Mouse (Mus musculus): ENCODE data around the gene 6030468B19Rik. TPM values are rescaled to one million over a fixed set of nuclear protein-coding genes. Genes with fewer than 3 reads are reported as not detected.

The 6030468B19Rik gene
- total and polyA plus RNA-seq, 2 experiments from 2014 or later: not detected

DNA sequence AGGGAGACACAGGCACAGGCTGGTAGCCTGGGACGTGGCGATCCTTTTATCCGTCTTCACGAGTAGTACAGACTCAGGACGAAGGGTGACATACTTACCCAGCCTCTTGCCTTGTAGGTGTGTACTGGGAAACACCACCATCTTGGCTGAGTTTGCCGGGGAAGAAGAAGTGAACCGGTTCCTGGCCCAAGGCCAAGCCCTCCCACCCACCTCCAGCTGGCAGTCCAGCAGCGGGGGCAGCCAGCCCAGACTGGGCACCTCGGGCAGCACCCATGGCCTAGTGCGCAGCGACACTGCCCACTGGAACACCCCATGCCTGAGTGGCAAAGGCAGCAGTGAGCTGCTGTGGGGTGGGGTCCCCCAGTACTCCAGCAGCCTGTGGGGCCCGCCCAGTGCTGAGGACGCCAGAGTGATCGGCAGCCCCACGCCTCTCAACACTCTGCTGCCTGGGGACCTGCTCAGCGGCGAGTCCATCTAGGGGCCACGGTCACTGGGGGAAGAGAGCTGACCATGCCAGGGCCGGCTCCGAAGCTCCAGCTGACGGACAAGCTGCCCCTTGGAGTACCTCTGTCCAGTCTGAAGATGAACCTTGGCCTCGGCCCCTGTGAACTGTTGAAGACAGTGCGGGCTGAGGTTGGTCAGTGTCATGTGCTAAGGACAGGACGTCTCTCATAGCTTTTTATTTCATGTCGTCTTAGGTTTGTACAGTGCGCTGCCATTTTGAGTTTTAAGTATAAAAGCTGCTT lies 36.9 kb upstream of the 6030468B19Rik start:
- Histone ChIP-seq H3K36me3 (ENCODE audit: insufficient read depth, low read length) (peaks cover 70% of the 10 kb centered on the region), H3K9me3 (ENCODE audit: low read length) (no peaks in the 10 kb centered on the region), H3K4me3 (ENCODE audit: low read depth, low read length) (no peak overlapping the region), H3K9ac (replicated peaks; ENCODE audit: low read length, poor library complexity, severe bottlenecking) (no peak overlapping the region), H3K4me2 (ENCODE audit: low read depth, low read length, poor library complexity, severe bottlenecking) (no peak overlapping the region), H3K27me3 (ENCODE audit: insufficient read depth, low read length) (no peaks in the 10 kb centered on the region), H3K4me1 (ENCODE audit: insufficient read depth, low read length) (no peaks in the 10 kb centered on the region), H3K27ac (ENCODE audit: low read depth, low read length) (no peak overlapping the region)
- 90% methylated on average over 26 of the region's 26 CpGs for WGBS
- no peak; the same call in 1 of the 2 replicates for ATAC-seq (ENCODE audit: low FRiP score)
- DNase-seq (ENCODE audit: low spot score): no peak
- no peak for TF ChIP-seq CTCF (IDR thresholded peaks at IDR 0.05)

DNA sequence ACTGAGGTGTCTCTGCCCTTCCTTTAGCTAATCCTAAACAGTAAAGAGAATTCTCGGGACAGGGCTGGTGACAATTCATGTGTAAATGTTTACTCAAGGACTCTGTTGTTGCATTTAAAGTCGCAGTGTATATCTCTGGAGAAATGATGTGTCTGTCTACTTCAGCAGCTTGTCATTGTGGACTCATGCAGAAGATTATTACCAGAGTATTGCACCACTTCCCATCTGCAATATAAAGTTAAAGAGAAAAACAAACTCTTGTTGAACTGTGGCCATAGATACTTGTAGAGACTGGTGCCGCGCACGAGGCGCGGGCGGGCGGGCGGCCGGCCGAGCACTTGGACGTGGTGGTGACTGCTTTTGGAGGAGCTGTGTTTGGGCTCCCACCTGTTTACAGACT lies 35.7 kb upstream of the 6030468B19Rik start:
- Histone ChIP-seq H3K4me3 (ENCODE audit: low read depth, low read length) (no peak overlapping the region), H3K4me1 (ENCODE audit: insufficient read depth, low read length) (no peaks in the 10 kb centered on the region), H3K36me3 (ENCODE audit: insufficient read depth, low read length) (peaks cover 58% of the 10 kb centered on the region), H3K9ac (replicated peaks; ENCODE audit: low read length, poor library complexity, severe bottlenecking) (no peak overlapping the region), H3K27ac (ENCODE audit: low read depth, low read length) (no peak overlapping the region), H3K4me2 (ENCODE audit: low read depth, low read length, poor library complexity, severe bottlenecking) (no peak overlapping the region), H3K9me3 (ENCODE audit: low read length) (no peaks in the 10 kb centered on the region), H3K27me3 (ENCODE audit: insufficient read depth, low read length) (no peaks in the 10 kb centered on the region)
- WGBS: 91% methylated on average over 13 of the region's 13 CpGs
- ATAC-seq (ENCODE audit: low FRiP score): no peak
- no peak for DNase-seq (ENCODE audit: low spot score)
- no peak for TF ChIP-seq CTCF (IDR thresholded peaks at IDR 0.05)

- Histone ChIP-seq H3K27me3 (ENCODE audit: insufficient read depth, low read length) (no peaks in the 10 kb centered on the region), H3K9ac (replicated peaks; ENCODE audit: low read length, poor library complexity, severe bottlenecking) (no peak overlapping the region), H3K9me3 (ENCODE audit: low read length) (no peaks in the 10 kb centered on the region), H3K27ac (ENCODE audit: low read depth, low read length) (no peak overlapping the region), H3K4me2 (ENCODE audit: low read depth, low read length, poor library complexity, severe bottlenecking) (no peak overlapping the region), H3K4me1 (ENCODE audit: insufficient read depth, low read length) (no peaks in the 10 kb centered on the region), H3K4me3 (ENCODE audit: low read depth, low read length) (no peak overlapping the region), H3K36me3 (ENCODE audit: insufficient read depth, low read length) (peaks cover 54% of the 10 kb centered on the region)
- TF ChIP-seq CTCF (IDR thresholded peaks at IDR 0.05): no peak
- 80% methylated on average over 12 of the region's 12 CpGs for WGBS
- DNase-seq (ENCODE audit: low spot score) (no peak), ATAC-seq (ENCODE audit: low FRiP score) (no peak)
Observed at GRCm38 (mm10) chr11:117762246-117762645, 35.2 kb upstream of the 6030468B19Rik start.

DNA sequence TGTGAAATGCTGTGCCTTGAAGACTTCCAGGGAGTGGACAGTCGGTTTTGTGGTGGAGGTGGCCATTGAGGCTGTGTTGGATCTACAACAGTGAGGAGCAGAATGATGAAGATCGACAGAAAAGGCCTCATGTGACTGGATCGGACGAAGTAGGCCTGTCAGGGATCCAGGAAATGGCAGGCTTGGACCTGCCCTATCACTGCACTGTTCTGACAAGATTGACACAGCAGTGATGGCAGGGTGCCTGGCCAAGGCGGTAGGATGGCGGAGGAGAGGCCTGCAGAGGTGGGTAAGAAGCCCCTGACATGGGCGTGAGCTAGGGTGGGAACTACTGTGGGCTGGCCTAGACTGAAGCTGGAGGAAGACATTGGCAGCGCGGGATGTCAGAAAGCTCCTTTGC lies 33.1 kb upstream of the 6030468B19Rik start:
- Histone ChIP-seq H3K4me3 (ENCODE audit: low read depth, low read length) (no peak overlapping the region), H3K36me3 (ENCODE audit: insufficient read depth, low read length) (peaks cover 35% of the 10 kb centered on the region), H3K27ac (ENCODE audit: low read depth, low read length) (no peak overlapping the region), H3K9ac (replicated peaks; ENCODE audit: low read length, poor library complexity, severe bottlenecking) (no peak overlapping the region), H3K27me3 (ENCODE audit: insufficient read depth, low read length) (no peaks in the 10 kb centered on the region), H3K9me3 (ENCODE audit: low read length) (no peaks in the 10 kb centered on the region), H3K4me1 (ENCODE audit: insufficient read depth, low read length) (no peaks in the 10 kb centered on the region), H3K4me2 (ENCODE audit: low read depth, low read length, poor library complexity, severe bottlenecking) (no peak overlapping the region)
- ATAC-seq (ENCODE audit: low FRiP score) (no peak), DNase-seq (ENCODE audit: low spot score) (no peak)
- no peak for TF ChIP-seq CTCF (IDR thresholded peaks at IDR 0.05)
- 91% methylated on average over 9 of the region's 9 CpGs for WGBS

DNA sequence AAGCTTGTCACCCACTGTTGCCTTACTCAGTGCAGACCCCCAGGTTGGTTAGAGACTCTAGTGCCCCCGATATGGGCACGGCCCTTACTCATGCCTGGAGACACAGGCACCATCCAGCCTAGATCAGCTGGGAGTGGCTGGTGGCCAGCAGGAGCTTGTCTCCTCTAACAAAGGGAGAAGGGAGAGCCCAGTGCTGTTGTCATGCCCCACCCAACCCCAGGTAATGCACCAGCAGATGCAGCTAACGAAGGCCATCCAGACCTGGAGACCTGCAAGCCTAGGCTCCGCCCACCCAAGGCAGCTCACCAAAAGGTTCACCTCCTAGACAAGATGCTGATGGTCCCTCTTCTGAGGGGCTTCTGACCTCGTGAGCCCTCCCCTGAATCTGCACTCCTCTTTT lies 32.1 kb upstream of the 6030468B19Rik start:
- no peak overlapping the region for H3K27ac ChIP-seq (ENCODE audit: low read depth, low read length)
- no peaks in the 10 kb centered on the region for H3K4me1 ChIP-seq (ENCODE audit: insufficient read depth, low read length)
- TF ChIP-seq CTCF (IDR thresholded peaks at IDR 0.05): no peak
- H3K36me3 ChIP-seq (ENCODE audit: insufficient read depth, low read length): peaks cover 24% of the 10 kb centered on the region
- 91% methylated on average over 5 of the region's 5 CpGs for WGBS
- no peak overlapping the region for H3K9ac ChIP-seq (replicated peaks; ENCODE audit: low read length, poor library complexity, severe bottlenecking)
- H3K4me2 ChIP-seq (ENCODE audit: low read depth, low read length, poor library complexity, severe bottlenecking): no peak overlapping the region
- H3K9me3 ChIP-seq (ENCODE audit: low read length): no peaks in the 10 kb centered on the region
- DNase-seq (ENCODE audit: low spot score): no peak
- H3K4me3 ChIP-seq (ENCODE audit: low read depth, low read length): no peak overlapping the region
- H3K27me3 ChIP-seq (ENCODE audit: insufficient read depth, low read length): no peaks in the 10 kb centered on the region
- ATAC-seq (ENCODE audit: low FRiP score): 0 out of 2 replicates have a peak, but pooled peaks have one; percentile 7

GRCm38 (mm10) chr11:117766275-117766674 lies 31.2 kb upstream of the 6030468B19Rik start:
- Histone ChIP-seq H3K4me3 (ENCODE audit: low read depth, low read length) (no peak overlapping the region), H3K36me3 (ENCODE audit: insufficient read depth, low read length) (peaks cover 19% of the 10 kb centered on the region), H3K27me3 (ENCODE audit: insufficient read depth, low read length) (no peaks in the 10 kb centered on the region), H3K9me3 (ENCODE audit: low read length) (no peaks in the 10 kb centered on the region), H3K4me1 (ENCODE audit: insufficient read depth, low read length) (no peaks in the 10 kb centered on the region), H3K27ac (ENCODE audit: low read depth, low read length) (no peak overlapping the region), H3K9ac (replicated peaks; ENCODE audit: low read length, poor library complexity, severe bottlenecking) (no peak overlapping the region), H3K4me2 (ENCODE audit: low read depth, low read length, poor library complexity, severe bottlenecking) (no peak overlapping the region)
- ATAC-seq (ENCODE audit: low FRiP score) (no peak), DNase-seq (ENCODE audit: low spot score) (no peak)
- 89% methylated on average over 3 of the region's 3 CpGs for WGBS
- no peak for TF ChIP-seq CTCF (IDR thresholded peaks at IDR 0.05)

Measured in midbrain, postnatal 0 days (tissue).